Mouse (Mus musculus): ENCODE data around the gene Hoxa10.
A peak's percentile ranks its signal among the peaks of the same experiment; 100 is the strongest.

Hoxa10 gene

DNA sequence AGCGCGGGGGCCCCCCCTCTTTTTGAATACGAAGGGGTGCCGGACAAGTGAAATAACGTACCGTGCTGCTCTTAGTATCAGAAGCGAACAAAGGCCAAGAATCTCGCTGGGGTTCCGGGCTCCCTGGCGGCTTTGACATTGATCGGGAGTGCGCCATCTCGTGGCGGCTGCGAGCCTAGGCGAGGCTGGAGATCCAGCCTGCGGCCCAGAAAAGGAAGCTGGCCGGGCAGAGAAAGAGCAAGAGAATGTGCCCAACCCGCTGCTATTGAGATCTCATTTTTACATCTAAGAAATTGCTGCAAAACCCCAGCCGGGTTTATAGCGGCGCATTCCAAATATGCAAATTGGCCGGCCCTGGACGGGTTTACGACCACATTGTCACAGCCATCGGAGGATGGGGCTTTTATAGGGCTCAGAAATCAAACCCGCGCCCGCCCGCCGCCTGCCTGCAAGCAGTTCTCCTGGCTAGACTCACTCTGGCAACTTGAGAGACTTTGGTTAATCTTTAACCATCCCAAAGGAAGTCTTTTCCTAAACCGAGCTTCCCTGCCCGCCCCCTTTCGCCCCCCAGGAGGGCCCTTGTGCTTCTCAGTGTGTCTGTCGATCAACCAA is at the start of gene Hoxa10:
Gene Hoxa10, minus strand, starts transcription at position 466 of the 612 bp plus-strand sequence.
- DNase-seq (ENCODE audit: low spot score) = no peak

DNA sequence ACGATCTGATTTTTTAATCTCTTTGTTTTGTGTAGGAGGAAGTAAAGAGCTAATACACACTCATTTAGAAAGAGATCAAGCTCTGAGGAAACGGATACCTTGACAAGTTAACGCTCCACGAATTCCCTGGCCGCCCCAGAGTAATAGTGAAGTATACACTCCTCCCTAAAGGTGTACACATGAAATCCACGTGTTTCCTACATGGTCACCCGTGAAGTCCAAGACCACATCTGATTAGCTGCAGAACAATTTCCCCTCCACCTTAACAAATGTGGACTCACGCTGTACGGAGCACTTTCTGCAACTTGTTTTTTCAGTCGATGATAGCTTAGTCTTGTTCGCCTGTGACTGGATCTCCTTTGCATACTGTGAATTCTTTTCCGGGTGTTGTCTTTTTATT is 49.5 kb upstream of the Hoxa10 start:
- no peak for DNase-seq (ENCODE audit: low spot score)

DNA sequence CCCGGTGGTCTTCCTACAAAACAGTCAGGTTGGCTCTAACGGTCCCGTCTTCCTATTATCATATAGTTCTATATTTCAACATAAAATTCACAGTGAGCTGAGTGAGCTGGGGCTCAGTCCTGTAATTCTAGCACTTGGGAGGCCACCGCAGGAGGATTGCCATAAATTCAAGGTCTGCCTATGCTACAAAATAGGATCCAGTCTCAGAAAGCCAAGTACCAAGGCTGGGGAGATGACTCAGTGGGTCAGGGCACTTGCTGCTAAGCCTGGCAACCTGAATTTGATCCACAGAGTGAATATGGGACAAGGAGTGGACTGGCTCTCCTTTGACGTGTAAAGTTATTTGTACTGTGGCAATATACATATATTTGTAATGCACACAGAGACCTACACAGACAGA is 43.2 kb upstream of the Hoxa10 start:
- no peak for DNase-seq (ENCODE audit: low spot score)

DNA sequence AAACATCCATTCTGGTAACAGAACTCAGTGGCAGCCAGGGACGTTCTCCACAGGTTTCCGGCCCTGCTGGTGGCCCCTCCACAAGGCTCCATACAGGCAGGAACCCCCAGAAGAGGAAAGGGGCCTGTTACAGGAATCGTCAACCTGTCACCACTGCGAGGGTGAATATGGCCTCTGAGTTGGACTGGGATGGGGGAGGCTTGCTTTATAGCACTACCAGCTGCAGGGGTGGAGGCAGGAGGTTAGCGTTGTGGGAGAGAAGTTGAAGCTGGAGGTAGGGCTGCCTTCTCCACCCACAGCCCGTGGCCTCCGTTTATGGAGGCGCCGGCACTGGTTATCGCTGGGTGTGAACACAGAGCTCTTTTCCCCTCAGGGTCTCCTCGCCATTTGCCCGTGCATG is 40.4 kb upstream of the Hoxa10 start:
- DNase-seq (ENCODE audit: low spot score) = no peak

DNA sequence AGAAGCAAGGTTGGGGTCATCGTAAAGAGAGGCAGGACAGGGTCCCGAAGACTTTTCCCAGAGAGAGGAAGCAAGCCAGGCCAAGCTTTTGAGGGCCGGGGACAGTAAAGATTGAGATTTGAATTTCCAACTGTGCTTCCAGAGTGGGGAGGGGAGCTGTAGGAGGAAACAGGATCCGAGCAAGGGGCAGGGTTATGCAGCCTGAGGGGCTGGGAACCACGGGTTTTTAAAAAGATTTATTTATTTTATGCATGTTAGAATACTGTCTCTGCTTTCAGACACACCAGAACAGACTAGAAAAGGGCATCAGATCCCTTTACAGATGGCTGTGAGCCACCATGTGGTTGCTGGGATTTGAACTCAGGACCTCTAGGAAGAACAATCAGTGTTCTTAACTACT is 36.3 kb upstream of the Hoxa10 start:
- DNase-seq (ENCODE audit: low spot score) = no peak

DNA sequence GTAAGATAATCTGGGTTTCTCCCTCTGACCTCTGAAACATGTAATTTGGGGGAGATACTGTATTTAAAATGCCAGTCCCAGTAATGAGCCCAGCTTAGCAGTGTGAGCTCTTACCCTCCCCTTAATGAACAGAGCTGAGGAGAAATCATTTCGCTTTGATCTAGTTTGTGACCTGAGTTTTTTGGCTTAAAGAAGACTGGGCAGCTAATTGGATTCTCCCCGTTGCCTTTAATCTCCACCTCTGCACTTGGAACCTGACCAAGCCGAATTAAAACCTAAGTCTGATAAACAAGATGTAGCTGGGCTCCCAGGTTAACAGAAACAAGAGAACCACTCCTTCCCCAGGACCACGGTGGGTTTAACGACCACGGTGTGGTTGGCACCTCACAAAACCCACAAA is 35.7 kb upstream of the Hoxa10 start:
- no peak for DNase-seq (ENCODE audit: low spot score)

DNA sequence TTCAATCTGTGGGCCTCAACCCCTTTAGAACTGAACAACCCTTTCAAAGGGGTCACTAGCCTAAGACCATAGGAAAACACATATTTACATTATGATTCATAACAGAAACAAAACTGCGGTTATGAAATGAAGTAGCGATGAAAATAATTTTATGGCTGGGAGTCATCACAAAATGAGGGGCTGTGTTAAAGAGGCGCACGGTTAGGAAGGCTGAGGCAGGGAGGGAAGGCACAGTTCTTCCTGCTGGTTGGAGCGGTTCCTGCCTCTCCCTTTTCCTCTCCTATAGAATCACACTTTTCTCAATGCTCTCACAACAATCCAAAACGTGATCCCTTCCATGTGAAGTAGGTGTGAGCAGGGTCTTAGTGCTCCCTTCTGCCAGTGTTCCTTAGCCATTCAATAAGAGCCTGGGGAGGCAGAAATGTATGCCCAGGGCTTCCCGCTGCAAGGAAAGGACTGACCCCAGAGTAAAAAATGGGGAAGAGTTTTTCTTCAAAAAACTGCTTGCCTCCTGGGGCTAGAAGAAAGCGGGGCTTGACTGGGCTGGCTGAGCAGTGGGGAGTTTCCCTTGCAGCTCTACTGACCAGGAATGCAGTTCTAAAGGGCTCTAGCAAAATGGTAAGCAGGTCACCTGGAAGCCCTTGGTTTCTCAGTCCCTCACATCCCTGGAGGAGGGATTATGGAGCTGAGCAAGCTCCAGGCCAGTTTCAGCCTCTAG is 35.1 kb upstream of the Hoxa10 start:
- DNase-seq (ENCODE audit: low spot score) = no peak

DNA sequence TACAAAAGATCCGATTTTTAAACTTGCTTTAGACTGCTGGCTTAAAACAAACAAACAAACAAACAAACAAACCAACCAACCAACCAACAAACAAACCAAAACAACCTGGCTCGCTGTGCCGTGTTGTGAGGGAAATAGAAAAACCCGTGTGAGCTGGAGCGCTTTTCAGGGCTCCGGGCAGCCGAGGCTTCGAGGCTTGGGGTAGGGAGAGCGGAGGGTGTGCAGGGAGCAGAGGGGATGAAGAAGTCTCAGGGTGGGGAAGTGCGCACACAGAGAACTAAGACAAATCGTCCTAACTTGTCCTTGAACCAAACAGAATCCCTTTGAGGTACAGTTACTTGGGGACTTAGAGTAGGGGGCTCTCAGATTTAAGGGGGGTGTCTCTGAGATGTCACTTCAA is 33.9 kb upstream of the Hoxa10 start:
- DNase-seq (ENCODE audit: low spot score) = no peak

DNA sequence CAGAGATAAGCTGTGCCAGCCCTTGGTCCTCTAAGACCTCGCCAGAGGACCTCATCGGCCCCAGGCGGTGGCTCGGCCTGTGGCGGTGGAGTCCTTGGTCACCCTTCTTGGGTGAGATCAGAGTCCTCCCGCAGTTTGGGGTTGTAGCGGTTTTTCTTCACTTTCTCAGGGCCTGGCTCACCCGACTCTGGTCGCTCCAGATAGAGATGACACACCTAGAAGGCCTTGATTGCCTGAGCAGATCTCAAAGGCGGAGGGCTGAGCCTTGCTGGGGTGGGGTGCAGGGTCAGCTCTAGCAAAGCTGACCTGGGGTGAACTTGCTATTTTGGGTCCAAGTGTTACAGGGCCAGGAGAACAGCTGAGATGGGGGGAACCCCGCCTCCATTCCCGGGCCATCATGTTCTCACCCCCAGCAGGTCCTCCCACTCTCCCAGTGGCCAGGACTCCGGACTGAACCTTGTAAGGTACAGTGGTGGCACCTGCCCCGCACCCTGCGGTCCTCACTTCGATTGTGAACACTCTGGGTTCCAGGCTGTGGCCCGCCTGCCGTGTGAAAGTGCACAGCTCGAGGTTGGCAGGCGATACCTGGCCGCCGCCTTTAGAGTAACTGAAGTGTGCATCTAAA is 33.1 kb upstream of the Hoxa10 start:
- DNase-seq (ENCODE audit: low spot score) = no peak

DNA sequence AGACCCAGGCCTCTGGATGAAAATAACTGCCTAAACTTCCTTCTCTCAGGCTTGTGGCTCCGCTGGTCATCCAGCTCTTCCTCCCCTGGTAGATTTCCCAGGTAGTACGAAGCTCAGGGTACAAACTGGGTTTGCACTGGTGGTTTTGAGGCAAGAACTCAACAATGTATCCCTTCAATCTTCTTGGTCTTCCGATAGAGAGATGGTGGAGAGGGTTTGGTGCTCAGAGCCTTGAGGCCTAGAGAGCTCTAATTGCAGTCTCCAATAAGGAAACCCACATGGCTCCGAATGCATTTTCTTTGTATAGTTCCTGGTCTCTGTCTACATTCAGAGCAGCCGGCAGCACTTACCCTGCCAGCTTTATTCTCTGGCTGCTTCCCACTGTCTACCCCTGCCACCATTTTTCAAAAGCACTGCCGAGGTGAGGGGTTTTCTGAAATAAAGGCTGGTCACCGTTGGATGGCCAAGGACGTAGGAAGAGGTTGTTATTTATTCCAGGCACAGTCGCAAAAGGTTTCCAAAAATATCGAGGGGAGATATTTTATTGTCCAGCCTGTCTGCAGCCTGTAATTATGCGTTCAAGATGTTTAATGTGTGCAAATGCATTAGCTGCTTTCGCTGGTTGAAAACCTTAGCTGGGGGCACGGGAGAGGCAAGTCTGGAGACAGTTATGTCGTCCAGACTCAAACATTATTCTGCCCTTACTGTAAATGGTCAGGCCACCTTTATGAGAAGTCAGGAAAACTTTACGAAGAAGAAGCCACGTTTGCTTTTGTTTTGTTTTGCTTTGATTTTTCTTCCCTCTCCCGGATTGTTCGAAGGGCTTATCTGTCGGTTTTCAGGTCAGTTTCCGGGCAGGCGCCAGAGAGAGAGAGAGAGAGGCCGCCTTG is 32.4 kb upstream of the Hoxa10 start:
- no peak for DNase-seq (ENCODE audit: low spot score)

DNA sequence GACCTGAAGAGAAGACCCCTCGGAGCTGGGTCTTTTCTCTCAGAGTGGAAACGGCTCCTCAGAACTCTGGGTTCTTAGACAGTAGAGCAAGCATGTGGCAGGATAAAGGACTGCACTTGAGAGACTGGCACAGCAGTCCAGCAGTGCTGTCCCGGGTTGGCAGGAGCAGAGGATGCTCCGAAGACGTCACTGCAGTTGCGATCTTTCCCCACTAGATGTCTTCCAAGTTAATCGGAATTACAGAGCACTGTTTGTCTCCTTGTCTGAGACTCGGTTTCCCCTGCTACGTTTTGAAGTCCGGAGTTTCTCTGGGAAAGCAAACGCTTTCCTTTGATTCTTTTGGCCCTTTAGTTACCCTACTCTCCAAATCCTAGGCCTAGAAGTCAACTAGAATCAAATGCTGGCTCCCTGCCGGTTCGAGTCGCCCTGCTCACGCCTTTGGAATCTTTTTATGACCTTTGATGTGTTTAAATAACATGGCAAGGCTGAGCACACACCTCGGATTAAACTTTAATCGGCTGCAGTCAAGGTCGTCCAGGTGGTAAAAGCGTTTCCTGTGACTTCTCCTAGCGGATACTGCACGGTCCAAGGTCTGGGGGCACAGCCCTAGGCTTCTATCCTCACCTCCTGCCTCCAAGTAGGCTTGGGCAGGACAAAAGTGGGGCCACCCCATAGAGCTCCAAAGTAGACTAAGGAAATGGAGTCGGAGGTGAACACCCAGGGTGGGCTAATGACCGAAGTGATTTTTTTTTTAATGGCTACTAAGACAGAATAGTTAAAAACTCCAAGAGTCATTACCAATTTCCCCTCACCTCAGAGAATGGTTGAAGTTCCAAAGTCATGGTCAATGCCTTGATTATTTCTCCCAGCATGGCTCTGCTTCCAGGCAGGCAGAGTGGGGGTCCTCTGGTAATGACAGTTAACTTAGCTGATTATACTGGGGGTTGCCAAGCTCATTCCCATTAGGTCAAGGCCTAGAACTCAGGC is 30.1 kb upstream of the Hoxa10 start:
- DNase-seq (ENCODE audit: low spot score) = peak; percentile 91

DNA sequence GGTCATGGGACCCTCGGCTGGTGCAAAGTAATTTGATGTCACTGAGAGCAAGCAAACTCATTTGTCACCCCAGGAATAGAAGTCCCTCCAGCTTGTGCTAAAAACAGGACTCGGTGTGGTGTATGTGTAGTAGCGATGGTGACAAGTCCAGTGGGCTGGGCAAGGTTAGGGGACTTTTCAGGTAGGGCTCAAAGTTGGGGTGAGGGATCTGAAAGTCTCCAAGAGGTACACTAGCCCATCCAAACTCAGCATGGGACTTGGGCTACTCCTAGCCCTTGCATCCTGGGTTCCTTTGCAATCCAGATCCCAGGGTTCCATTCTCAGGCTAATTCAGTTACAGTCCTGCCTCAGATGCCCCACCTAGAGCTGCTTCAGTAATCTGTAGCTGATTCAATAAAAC is 28.1 kb upstream of the Hoxa10 start:
- no peak for DNase-seq (ENCODE audit: low spot score)

DNA sequence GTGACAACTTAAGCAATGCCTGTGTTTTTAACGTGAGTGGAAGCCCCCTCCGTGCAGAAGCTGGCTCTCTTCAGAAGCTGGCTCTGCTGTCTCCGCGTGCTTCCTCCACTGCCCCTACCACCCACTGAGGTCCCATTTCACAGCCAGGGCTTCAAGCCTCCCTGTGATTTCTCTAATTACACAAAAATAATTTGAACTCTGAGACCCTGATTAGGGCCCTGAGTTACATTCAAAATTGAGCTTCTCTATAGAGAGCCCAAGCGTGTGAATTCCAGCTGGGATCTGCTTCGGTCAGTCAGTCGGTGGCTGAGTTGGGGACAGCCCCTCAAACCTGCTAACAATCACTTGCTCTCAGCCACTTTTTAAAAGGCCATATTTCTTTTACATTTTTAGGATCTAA is 27.7 kb upstream of the Hoxa10 start:
- DNase-seq (ENCODE audit: low spot score) = no peak

DNA sequence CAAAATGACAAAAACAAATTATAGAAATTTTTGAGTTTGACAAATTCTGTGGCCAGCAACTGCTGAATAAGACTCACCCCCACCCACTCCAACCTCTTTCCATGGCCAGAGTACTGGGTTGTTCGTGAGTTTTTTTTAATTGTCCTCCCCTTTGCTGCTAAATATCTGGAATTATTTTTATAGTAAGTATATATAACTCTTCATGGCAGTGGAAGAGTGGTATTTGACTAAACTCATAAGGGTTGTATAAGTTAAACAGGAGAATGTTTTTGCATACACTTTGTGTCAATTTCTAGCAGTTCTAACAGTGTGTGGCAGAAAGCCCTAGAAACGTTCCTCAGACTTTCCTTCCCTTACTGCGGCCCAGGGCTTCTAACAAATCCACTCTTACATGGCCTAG is 27.0 kb upstream of the Hoxa10 start:
- DNase-seq (ENCODE audit: low spot score) = no peak

DNA sequence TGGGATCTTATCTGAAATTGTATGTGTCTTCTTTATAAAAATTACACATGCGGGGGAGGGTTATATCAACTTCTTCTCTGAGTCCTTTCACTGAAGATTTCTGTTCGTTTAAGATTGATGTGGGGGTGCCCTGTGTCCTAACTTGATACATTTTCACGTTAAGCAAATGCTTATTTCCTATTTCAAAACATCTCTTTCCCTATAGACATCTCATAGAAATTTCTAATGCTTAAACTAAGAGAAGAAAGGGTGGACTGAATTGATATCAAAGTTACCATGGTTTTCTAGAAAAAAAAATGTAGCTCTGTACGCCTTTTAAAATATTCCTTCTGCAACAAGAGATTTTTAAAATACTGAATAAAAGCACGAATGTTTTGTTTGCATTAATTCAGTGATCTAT is 26.6 kb upstream of the Hoxa10 start:
- DNase-seq (ENCODE audit: low spot score) = no peak

DNA sequence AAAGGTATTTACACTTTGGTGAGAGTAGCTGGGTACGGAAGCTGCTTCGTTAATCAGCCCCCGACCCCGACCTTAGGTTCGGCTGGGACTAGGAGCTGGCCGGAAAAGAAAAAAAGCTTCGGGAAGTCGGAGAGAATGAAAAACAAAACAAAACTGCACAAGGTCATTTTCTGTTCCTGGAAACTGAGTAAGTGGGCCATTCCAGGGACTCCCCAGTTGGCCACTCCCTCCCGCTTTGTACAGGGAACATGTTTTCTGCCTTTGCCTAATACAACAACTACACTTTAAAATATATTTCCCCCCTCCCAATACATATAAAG is 26.0 kb upstream of the Hoxa10 start:
- no peak for DNase-seq (ENCODE audit: low spot score)

DNA sequence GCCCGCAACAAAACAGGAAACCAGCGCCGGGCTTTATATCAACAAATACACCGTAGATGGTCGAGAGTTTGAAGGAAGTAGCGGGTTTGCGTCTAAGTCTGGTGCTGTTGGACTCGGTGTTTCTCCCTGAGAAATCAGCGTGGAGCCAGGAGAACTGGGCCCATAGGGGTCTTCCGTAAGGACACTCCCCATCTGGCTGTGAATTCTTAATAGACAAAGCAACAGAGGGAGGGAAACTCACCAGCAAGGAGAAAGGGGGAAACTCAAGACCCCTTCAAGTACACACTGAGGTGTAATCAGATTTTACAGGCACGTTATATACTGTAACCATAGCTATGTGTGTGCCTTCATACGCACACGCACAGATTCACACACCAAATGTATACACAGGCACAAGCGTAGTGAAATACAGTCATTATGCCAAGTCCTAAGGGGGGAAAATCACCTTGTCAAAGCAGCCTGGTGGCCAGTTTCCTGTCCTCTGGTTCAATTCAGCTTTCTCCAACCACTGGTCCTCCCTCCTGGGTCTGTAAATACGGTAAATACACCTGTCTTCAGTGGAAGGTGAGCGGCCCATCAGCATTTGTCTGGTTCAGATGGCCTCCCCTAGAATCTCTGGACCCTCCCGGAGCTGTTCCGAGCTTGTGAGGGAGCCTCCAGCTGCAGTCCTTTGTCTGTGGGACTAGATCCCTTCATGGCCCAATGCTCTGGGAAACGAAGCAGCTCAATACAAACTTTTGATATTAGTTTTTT is 25.4 kb upstream of the Hoxa10 start:
- no peak for DNase-seq (ENCODE audit: low spot score)

DNA sequence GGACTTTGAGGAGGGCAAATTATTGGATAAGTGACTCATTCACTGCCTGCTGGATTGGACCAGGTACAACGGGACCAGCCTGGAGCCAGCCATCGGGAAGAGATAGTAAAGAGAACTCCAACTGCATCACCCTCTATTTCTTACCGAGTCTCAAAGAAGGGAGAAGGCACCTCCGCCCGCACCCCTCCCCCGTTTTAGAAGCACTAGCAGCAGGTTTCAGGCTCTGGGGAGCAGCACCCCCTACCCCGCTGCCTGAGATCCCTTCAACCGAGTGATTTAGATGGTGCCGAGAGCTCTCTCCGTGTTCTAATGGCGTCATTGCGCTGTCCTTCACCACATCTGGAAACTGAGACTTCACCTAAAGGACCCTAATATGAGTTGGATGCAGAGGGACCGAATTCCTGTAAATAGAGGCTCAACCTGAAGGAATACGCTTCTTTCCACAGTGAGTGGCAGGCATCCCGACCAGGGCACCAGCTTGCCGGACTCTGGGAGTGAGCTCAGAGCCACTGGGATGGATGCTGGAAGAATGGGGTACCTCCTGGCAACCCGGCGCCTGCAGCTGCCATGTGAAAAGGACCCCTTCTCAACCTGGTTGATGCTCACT is 24.8 kb upstream of the Hoxa10 start:
- DNase-seq (ENCODE audit: low spot score) = no peak

DNA sequence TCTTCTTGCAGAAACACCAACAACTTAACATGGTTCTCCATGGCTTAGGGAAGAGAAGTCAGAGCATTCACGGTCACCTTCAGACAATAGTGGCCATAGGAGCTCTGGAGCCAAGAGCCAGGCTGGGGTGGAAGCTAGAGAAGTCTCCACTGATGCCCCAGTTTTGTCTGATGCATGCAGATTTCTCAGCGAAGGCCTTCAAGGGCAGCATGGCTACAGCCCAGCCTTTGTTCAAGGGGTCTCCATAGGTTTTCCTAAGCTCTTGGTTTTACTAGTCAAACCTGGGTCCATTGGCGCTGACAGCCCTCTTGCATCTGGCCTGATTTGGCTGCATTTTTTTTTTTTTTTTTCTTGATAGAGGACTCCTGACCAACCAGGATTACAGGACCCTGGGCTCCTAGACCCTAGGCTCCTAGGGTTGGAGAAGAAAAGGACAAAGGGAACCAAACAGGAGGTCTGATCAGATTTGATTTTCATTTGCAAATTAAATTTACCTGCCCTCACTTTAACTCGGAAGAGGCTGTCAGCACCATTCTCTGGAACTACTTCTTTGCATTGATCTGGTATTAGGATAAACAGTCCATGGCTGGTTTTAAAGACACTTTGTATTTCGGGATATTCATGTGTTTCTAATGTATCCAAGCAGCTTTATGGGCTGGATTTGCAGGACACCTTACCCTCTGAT is 23.6 kb upstream of the Hoxa10 start:
- DNase-seq (ENCODE audit: low spot score) = no peak

DNA sequence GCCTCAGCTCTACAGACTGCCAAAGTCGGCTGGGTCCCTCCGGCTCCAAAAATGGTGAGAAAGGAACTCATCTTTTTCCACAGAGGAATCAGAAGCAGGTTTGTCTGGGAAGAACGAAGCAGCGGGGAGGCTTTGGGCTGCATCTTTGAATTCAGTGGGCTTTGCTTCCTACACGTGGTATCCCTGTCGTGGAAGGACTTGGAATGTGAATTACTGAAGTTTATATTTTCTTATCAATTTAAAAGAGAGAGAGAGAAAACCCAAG is 22.6 kb upstream of the Hoxa10 start:
- DNase-seq (ENCODE audit: low spot score) = no peak

All from adipocyte (in vitro differentiated cells).